Mouse (Mus musculus): ENCODE data around the gene Dnah1. TPM values are rescaled to one million over a fixed set of nuclear protein-coding genes. Genes with fewer than 3 reads are reported as not detected.

Dnah1 gene
- polyA plus RNA-seq (2015; fragmentation: Nextera tagmentation; extraction: Ambion mirVana) = 0.15 and 0.28 TPM in 2 replicates

DNA sequence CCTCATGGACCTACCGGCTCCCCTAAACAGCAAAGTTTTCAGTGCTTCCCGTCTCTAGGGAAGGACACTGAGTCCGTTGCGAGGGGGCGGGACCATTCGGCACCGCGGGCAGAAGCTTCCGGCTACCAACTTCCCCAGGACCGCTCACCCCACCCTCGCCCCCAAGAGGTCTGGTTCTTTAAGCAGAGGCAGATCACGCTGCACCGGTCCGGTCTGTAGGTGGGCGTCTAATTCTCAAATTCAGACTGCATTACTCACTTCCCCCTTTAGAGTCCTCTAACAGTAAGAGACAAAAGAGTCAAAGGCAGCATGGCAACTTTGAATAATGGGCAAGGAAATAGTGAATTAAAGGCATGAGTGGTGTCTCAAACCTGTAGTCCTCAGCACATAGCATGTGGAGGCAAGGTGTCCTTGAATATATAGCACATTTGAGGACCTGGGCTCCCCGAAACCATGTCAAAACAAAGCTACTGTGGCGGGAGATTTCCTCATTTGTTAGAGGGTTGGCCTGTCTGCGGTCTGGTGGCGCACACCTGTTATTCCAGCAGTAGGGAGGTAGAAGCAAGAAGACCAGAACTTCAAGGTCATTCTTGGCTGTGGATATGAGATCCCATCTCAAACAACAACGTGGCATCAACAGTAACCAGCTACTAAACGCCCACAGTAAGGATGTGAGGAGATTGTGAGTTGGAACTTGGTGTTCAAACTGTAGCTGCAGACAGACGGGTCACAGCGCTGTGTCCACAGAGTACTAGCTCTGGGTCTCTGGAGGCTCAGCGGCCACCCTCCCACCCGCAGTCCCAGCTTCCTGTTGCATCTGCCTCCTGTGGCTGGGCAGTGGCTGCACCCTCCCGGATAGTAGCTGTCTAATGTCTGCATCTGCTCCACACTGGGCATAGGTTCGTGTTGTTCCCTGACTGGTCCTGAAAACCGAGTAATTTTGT is at the start of gene Dnah1:
Gene Dnah1, minus strand, starts transcription at position 48 of the 944 bp plus-strand sequence.
- DNase-seq = peak; percentile 58

DNA sequence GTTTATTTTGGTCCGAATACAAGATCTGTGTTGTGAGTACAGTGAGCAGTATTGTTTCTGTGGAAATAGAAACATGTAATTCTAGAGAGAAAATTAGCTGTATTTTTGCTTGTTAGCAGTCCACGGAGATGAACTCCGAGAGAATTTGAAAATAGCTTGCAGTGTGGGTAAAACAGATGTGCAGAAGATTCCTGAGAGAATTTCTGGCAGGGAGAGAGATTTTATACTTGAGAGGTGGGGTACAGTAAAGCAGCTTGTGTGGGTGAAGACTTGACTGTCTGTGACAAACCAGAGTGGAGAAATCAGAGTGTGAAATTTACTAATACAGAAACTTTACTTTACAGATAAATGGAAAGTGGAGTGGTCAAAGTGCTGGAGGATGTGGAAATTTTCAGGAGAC is 45.7 kb upstream of the Dnah1 start:
- ATAC-seq (ENCODE audit: low read depth) = no peak

More for the DNA sequence above, at the start of gene Dnah1:
- no peaks in the 10 kb centered on the region for H3K27me3 ChIP-seq
- H3K4me1 ChIP-seq (replicated peaks) = peaks cover 28% of the 10 kb centered on the region
- H3K9ac ChIP-seq = peak within 1 kb of the TSS; percentile 61
- WGBS (ENCODE audit: insufficient replicate concordance) = 11% methylated on average over 28 of the region's 28 CpGs
- H3K36me3 ChIP-seq = no peaks in the 10 kb centered on the region
- H3K27ac ChIP-seq = peak within 1 kb of the TSS; percentile 37
- peak; percentile 73 for ATAC-seq (ENCODE audit: low read depth)
- no peaks in the 10 kb centered on the region for H3K9me3 ChIP-seq (replicated peaks)
- H3K4me3 ChIP-seq (replicated peaks) = peak within 1 kb of the TSS; percentile 48
- peak within 1 kb of the TSS; percentile 73 for H3K4me2 ChIP-seq

DNA sequence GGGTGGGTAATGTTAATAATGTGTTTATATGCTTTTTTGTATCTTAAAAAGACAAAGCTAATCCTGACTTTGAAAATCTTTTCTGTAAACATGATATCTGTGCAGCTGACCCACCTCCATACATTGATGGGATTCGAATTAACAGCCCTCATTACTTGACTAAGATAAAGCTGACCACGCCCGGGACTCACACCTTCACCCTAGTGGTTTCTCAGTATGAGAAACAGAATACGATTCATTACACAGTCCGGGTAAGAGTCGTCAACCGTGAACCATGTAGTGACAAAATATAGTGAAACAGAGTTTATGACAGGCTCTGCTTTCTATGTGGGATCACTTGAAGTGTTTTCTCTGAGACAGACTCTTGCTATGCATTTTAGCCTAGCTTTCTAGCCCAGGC is 44.3 kb upstream of the Dnah1 start:
- Histone ChIP-seq H3K27ac (no peak overlapping the region), H3K9ac (no peak overlapping the region), H3K4me2 (no peak overlapping the region), H3K9me3 (replicated peaks) (no peaks in the 10 kb centered on the region), H3K36me3 (peaks cover 72% of the 10 kb centered on the region), H3K4me1 (replicated peaks) (peaks cover 8% of the 10 kb centered on the region), H3K27me3 (no peaks in the 10 kb centered on the region), H3K4me3 (replicated peaks) (no peak overlapping the region)
- no peak for DNase-seq
- no peak for ATAC-seq (ENCODE audit: low read depth)
- WGBS (ENCODE audit: insufficient replicate concordance) = 68% methylated on average over 7 of the region's 7 CpGs

More for the DNA sequence above, 45.7 kb upstream of the Dnah1 start:
- Histone ChIP-seq H3K27me3 (no peaks in the 10 kb centered on the region), H3K4me2 (no peak overlapping the region), H3K4me3 (replicated peaks) (no peak overlapping the region), H3K27ac (no peak overlapping the region), H3K9ac (no peak overlapping the region), H3K36me3 (peaks cover 72% of the 10 kb centered on the region), H3K4me1 (replicated peaks) (peaks cover 8% of the 10 kb centered on the region), H3K9me3 (replicated peaks) (no peaks in the 10 kb centered on the region)
- WGBS (ENCODE audit: insufficient replicate concordance) = 82% methylated on average over 3 of the region's 3 CpGs
- DNase-seq = no peak

DNA sequence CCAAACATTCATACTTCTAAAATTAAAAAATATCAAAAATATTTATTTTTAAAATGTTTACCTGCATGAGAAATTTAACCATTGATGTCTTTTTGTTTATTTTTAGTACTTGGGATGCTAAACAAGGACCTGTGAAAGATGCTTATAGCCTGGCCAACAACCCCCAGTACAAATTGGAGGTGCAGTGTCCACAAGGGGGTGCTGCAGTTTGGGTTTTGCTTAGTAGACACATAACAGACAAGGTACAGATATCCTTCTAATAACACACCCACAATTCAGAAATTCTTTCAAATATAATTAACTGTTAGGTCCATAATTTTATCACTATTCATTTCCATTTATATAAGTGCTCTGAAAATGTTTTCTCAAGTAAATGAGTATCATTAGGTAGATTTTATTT is 41.7 kb upstream of the Dnah1 start:
- peaks cover 66% of the 10 kb centered on the region for H3K36me3 ChIP-seq

DNA sequence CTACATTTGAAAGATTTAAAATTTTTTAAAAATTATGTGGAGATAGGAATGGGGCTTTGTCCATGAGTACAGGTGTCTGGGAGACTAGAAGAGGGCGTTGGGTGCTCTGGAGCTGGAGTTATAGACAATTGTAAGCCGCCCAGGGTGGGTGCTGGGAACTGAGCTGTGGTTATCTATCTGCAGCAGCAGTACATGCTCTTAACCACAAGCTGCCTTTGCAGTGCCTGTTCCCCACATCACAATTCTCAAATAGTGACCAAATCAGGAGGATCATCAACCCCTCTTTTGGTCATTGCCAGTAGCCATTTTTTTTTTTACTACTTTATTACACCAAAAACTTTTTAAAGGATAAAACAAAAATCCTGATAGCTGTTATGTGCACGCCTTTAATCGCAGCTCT is 40.9 kb upstream of the Dnah1 start:
- no peaks in the 10 kb centered on the region for H3K27me3 ChIP-seq
- peaks cover 63% of the 10 kb centered on the region for H3K36me3 ChIP-seq
- H3K4me2 ChIP-seq = no peak overlapping the region
- no peak overlapping the region; the same call in 1 of the 2 replicates for H3K27ac ChIP-seq
- DNase-seq (peak; percentile 25), ATAC-seq (ENCODE audit: low read depth) (peak; percentile 89)
- WGBS (ENCODE audit: insufficient replicate concordance) = 51% methylated on average over 4 of the region's 4 CpGs
- H3K9ac ChIP-seq = no peak overlapping the region
- no peak overlapping the region for H3K4me3 ChIP-seq (replicated peaks)
- H3K9me3 ChIP-seq (replicated peaks) = no peaks in the 10 kb centered on the region
- H3K4me1 ChIP-seq (replicated peaks) = peaks cover 8% of the 10 kb centered on the region

More for the DNA sequence above, 41.7 kb upstream of the Dnah1 start:
- Histone ChIP-seq H3K4me1 (replicated peaks) (peaks cover 8% of the 10 kb centered on the region), H3K4me2 (no peak overlapping the region), H3K27ac (no peak overlapping the region), H3K9me3 (replicated peaks) (no peaks in the 10 kb centered on the region), H3K4me3 (replicated peaks) (no peak overlapping the region), H3K27me3 (no peaks in the 10 kb centered on the region), H3K9ac (no peak overlapping the region)
- ATAC-seq (ENCODE audit: low read depth) = no peak
- peak; percentile 50 for DNase-seq

DNA sequence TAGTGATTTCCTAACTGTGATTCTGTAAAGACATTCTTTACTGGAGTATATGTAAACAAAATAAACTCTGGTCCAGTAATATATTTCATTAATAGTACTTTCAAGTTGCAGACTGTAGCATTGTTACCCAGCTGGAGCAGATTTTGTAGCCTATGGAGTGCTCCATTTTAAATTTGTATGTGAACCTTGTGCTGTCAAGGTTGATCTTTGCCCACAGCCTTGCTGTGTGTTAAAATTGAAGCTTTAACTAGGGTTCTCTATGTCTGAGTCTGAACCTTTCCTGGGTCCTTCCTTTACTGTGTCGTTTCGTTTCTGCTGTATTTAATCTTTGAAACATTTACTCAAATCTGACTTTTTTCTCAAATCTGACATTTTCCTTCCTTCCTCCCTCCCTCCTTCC is 38.5 kb upstream of the Dnah1 start:
- Histone ChIP-seq H3K4me1 (replicated peaks) (peaks cover 8% of the 10 kb centered on the region), H3K27me3 (no peaks in the 10 kb centered on the region), H3K9ac (no peak overlapping the region), H3K4me3 (replicated peaks) (no peak overlapping the region), H3K4me2 (no peak overlapping the region), H3K9me3 (replicated peaks) (no peaks in the 10 kb centered on the region), H3K36me3 (peaks cover 61% of the 10 kb centered on the region), H3K27ac (no peak overlapping the region)
- DNase-seq (no peak), ATAC-seq (ENCODE audit: low read depth) (no peak)
- 84% methylated on average over 2 of the region's 2 CpGs for WGBS (ENCODE audit: insufficient replicate concordance)

DNA sequence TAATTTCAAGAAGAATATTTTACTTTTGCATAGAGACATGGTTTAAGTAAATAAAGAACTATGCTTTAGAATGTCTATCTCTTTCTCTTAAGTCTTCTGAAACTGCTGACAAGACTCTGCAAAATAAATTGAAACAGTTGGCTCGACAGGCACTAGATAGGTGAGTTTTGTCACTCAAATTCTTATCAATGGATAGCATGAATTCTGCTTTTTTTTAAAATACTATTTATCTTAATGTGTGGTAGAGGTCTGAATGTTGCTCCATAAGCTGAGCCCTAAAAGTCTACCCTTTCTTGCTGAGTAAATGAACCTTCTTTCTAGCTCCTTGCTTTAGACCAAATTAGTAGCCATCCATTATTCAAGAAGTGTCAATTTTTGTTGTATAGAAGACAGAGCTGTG is 21.7 kb upstream of the Dnah1 start:
- DNase-seq (no peak), ATAC-seq (ENCODE audit: low read depth) (peak; percentile 51; the same call in 1 of the 2 replicates)

DNA sequence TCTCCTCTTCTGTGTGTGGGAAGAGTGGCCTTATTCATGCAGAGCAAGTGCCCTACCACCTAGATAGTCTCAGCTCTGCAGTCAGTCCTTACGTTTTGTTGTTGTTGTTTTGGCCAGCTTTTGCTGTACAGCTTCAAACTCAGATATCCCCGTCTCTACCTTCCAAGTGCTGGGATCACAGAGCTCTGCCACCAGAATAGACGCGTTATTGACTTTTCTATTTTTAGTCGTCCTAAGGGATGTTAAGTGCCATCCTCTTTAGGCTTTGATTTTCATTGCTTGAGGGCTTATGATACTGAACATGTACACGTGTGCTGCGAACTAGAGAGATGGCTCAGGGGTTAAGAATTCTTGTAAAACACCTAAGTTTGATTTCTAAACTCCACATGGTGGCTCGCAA is 19.5 kb upstream of the Dnah1 start:
- H3K36me3 ChIP-seq = peaks cover 33% of the 10 kb centered on the region

More for the DNA sequence above, 21.7 kb upstream of the Dnah1 start:
- WGBS (ENCODE audit: insufficient replicate concordance) = 14% methylated on average over 1 of the region's 1 CpGs
- no peaks in the 10 kb centered on the region for H3K9me3 ChIP-seq (replicated peaks)
- H3K36me3 ChIP-seq = peaks cover 41% of the 10 kb centered on the region
- no peak overlapping the region for H3K27ac ChIP-seq
- no peak overlapping the region for H3K4me2 ChIP-seq
- H3K4me1 ChIP-seq (replicated peaks) = peaks cover 23% of the 10 kb centered on the region
- H3K9ac ChIP-seq = no peak overlapping the region
- no peaks in the 10 kb centered on the region for H3K27me3 ChIP-seq
- H3K4me3 ChIP-seq (replicated peaks) = no peak overlapping the region

DNA sequence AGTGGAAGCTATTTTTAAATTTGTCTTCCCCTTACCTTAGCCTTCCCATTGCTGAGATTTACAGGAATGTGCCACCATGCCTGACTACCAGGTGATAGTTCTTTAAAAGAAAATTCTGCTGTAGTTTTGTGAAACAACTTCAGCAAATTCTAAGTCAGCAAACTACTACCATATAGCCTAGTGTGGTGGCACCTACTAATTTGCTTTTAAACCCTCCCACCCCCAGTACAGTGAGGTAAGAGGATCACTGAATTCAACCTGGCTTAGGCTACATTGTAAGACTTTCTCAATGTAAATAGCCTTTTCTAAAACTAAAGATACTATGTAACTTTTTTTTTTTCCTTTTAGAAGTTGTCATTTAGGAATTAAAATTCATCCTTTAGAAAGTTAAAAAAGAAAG is 14.3 kb upstream of the Dnah1 start:
- Histone ChIP-seq H3K4me3 (replicated peaks) (peak overlapping the region; percentile 84), H3K27me3 (no peaks in the 10 kb centered on the region), H3K9me3 (replicated peaks) (no peaks in the 10 kb centered on the region), H3K4me1 (replicated peaks) (peaks cover 27% of the 10 kb centered on the region), H3K9ac (peak overlapping the region; percentile 58), H3K4me2 (peak overlapping the region; percentile 75), H3K36me3 (peaks cover 9% of the 10 kb centered on the region), H3K27ac (no peak overlapping the region)
- ATAC-seq (ENCODE audit: low read depth) (no peak), DNase-seq (no peak)

More for the DNA sequence above, 19.5 kb upstream of the Dnah1 start:
- H3K9ac ChIP-seq = no peak overlapping the region
- no peaks in the 10 kb centered on the region for H3K27me3 ChIP-seq
- peaks cover 29% of the 10 kb centered on the region for H3K4me1 ChIP-seq (replicated peaks)
- no peak overlapping the region for H3K27ac ChIP-seq
- ATAC-seq (ENCODE audit: low read depth) (no peak), DNase-seq (no peak)
- no peak overlapping the region for H3K4me2 ChIP-seq
- H3K9me3 ChIP-seq (replicated peaks) = no peaks in the 10 kb centered on the region
- H3K4me3 ChIP-seq (replicated peaks) = no peak overlapping the region
- 79% methylated on average over 8 of the region's 8 CpGs for WGBS (ENCODE audit: insufficient replicate concordance)

DNA sequence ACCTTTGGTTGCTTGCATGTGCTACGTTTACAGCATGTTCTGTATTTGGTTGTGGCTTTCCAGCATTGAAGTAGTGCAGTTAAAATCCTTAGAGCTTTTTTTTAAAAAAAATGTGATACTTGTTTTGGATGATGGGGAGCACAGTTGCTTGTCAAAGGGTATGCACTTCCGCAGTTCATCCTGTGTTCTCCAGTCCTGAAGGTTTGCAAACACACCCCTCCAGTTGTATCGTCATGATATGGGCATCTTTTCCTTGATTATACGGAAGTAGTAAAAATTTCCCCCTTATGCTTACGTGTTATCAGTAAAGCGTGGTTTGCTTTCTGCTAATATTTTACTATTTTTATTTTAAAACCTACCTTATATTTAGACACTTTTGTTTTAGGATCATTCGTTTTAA is 13.7 kb upstream of the Dnah1 start:
- H3K4me3 ChIP-seq (replicated peaks) = peak overlapping the region; percentile 84
- ATAC-seq (ENCODE audit: low read depth) = no peak
- no peaks in the 10 kb centered on the region for H3K27me3 ChIP-seq
- H3K4me1 ChIP-seq (replicated peaks) = peaks cover 26% of the 10 kb centered on the region
- peak overlapping the region; percentile 75 for H3K4me2 ChIP-seq
- peak overlapping the region; percentile 93 for H3K27ac ChIP-seq
- 14% methylated on average over 7 of the region's 7 CpGs for WGBS (ENCODE audit: insufficient replicate concordance)
- no peaks in the 10 kb centered on the region for H3K9me3 ChIP-seq (replicated peaks)
- no peak for DNase-seq
- peak overlapping the region; percentile 92 for H3K9ac ChIP-seq
- peaks cover 9% of the 10 kb centered on the region for H3K36me3 ChIP-seq

DNA sequence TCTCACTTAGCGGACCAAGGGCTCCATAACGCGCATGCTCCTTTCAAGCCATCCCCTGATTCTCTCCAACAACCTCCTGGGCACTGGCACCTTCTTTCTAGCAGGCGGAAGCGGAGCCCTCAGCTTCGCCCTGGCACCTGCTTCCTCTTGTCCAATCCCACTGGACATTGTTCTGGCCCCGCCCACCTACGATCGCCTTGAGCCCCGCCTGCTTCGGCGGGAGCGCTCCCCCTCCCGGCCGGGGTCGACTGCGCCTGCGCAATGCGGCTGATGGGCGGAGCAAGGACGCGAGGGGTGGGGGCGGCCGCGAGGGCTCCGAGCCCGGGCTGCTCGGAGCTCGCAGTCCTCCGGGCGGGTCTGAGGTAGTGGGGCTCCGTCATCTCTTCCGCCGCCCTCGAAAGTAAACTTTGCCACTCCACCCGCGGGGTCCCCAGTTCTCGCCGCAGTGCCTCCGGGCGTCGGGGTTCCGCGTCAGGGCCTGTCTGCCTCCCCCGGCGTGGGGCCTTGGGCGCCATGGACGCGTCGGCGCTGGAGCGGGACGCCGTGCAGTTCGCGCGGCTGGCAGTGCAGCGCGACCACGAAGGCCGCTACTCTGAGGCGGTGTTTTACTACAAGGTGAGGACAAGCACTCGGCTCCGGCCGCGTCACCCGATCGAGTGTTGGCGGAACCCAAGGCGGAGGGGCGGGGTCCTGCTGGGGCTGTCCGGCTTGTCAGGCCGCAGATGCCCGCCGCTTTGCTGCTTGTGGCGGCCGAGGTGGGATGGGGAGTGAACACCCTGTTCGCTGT is 12.9 kb upstream of the Dnah1 start, which contains the start of gene Capn7:
Gene Capn7, plus strand, starts transcription at position 270 of the 787 bp plus-strand sequence.
- no peaks in the 10 kb centered on the region for H3K9me3 ChIP-seq (replicated peaks)
- under 1% methylated on average over 78 of the region's 78 CpGs for WGBS (ENCODE audit: insufficient replicate concordance)
- H3K27ac ChIP-seq = peak within 1 kb of the TSS; percentile 93
- peaks cover 6% of the 10 kb centered on the region for H3K36me3 ChIP-seq
- no peaks in the 10 kb centered on the region; the same call in 1 of the 2 replicates for H3K27me3 ChIP-seq
- peak within 1 kb of the TSS; percentile 84 for H3K4me3 ChIP-seq (replicated peaks)
- H3K4me1 ChIP-seq (replicated peaks) = peaks cover 26% of the 10 kb centered on the region
- peak within 1 kb of the TSS; percentile 92 for H3K9ac ChIP-seq
- ATAC-seq (ENCODE audit: low read depth) (peak; percentile 96), DNase-seq (peak; percentile 99)
- peak within 1 kb of the TSS; percentile 75 for H3K4me2 ChIP-seq

Data from liver, embryonic 13.5 days (tissue).